Mouse (Mus musculus) Patski (cell line): ENCODE data around the gene Trip11. TPM values are rescaled to one million over a fixed set of nuclear protein-coding genes. Genes with fewer than 3 reads are reported as not detected.
"Not testable (repeated sequence)": the region's sequence is repeated elsewhere in the genome, so short reads cannot be mapped to it uniquely, and the experiment has no call there.

Source experiments
- ATAC-seq: fragments of 100-300 bp; one replicate; pipeline ENCODE4 v1.8.0; 2021
- CTCF ChIA-PET: fragments of 350-600 bp; sonication (Branson Sonifier 250); formaldehyde crosslinking; loops from one replicate; lab custom pipeline; 2022; ENCODE audit warnings: inconsistent platforms; lab: Charles Lee
- POLR2A ChIA-PET: fragments of 350-600 bp; sonication (Branson Sonifier 250); formaldehyde crosslinking; loops from one replicate; lab custom pipeline; 2022; ENCODE audit warnings: antibody characterized with exemption, inconsistent platforms; lab: Charles Lee
- DNase-seq: peaks from one replicate; pipeline ENCODE4 v3.0.0-alpha.2; 2011; ENCODE audit warnings: low read depth, low spot score
- H3K27me3 ChIP-seq: fragments of 371-371 bp; one replicate; pipeline ENCODE4 v1.5.1; 2021
- CTCF ChIP-seq: fragments of 100-300 bp; IDR thresholded peaks from one replicate; pipeline ENCODE4 v1.5.1; 2021
- in situ Hi-C: fragments of 300-500 bp; cut with MboI; formaldehyde crosslinking; loops from 3 replicates; pipeline ENCODE4 v1.11.1; 2018; ENCODE audit warnings: low pct_unique_long_range_greater_than_20kb, mixed read lengths
- polyA plus RNA-seq: library from polyadenylated mRNA; unstranded; gene quantifications from one replicate; pipeline ENCODE4 v1.2.3, GENCODE M21; 2021

The Trip11 gene
- polyA plus RNA-seq: 17.7 TPM

DNA sequence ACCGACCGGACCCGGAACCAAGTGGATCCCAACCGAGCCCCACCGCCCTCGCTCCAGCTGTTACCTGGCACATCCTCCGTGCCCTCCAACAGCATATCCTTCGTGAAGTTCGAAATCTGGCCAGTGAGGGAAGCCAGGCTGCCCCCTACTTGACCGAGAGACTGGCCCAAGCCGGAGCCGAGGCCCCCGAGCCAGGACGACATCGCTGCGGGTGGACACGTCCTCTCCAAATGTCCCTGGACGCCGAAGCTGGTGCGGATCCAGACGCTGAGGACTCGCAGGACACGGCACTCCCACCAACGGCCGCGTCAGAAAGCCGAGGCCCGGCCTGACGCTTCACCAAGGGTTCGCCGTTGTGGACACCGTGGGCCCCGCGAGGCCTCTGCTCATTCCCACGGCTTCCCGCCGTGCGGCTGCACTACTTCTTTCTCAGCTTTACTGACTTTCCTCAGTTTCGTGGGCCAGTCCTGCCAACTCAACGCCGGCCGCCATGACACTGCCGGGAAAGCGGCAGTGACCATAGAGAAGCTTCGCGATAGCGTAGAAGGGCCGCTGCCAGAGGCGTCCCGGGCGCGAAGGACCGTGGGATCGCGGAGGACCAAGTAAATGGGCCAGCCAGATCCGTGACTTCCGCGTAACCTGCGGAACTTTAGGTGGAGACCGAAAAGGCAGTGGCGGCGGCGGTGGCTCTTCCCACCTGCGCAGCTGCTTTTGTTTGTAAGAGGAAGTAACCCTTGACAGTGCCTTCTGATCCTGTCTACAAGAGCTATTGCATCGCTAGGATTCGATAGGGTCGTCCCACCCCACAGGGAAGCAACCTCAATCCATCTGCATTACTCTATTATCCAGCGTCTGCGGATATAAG lies at the start of gene Trip11:
Gene Trip11 (minus strand): TSS at position 642 of the 865 bp plus-strand sequence.
- ATAC-seq (peak; percentile 88), DNase-seq (peak; percentile 59)
- ChIA-PET POLR2A (interaction anchor here (0.7 kb wide), 1 partner anchor 62 kb away, joined by 3 read pairs; no protein-coding TSS in a partner anchor), CTCF (interaction anchor here (0.7 to 1.3 kb wide), 3 partner anchors 9 to 22 kb away, joined by 3 to 5 read pairs (median 4); no protein-coding TSS in a partner anchor)
- no peaks in the 10 kb centered on the region for H3K27me3 ChIP-seq
- no peak for TF ChIP-seq CTCF
- in situ Hi-C loops: no loop called here

DNA sequence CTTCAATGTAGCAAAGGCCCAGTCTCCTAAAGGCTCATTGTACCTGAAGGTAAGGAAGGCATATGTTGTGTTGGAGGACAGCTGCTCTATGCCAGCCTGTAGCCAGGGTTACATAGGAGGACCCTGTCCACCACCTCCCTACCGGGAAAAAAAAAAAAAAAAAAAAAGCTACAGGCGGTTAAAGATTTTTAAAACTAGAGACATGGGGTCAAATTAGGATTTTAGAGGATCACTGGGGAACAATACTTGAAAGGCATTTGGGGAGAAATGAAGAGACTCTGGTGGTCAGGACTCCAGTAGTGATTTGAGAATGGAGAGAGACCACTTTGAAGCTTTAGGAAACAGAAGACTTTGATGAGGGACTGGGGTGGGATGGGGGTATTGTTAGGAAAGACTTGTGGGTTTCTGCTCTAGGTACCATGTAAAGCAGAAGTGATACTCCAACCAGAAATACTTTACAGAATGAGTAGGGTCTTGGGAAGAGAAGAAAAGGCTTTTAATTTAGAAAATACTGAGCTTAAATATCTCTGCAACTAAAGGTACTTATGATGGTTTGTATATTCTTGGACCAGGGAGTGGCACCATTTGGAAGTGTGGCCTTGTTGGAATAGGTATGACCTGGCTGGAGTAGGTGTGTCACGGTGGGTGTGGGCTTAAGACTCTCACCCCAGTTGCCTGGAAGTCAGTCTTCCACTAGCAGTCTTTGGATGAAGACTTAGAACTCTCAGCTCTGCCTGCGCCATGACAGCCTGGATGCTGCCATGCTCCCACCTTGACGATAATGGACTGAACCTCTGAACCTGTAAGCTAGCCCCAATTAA lies 46.1 kb upstream of the Trip11 start:
- CTCF ChIA-PET: interaction anchor here (0.7 to 1.3 kb wide), 3 partner anchors 10 to 16 kb away, joined by 3 to 4 read pairs (median 3); no protein-coding TSS in a partner anchor
- POLR2A ChIA-PET: interaction anchor here (0.7 to 1.0 kb wide), 3 partner anchors 19 to 665 kb away, joined by 3 to 5 read pairs (median 4); no protein-coding TSS in a partner anchor

DNA sequence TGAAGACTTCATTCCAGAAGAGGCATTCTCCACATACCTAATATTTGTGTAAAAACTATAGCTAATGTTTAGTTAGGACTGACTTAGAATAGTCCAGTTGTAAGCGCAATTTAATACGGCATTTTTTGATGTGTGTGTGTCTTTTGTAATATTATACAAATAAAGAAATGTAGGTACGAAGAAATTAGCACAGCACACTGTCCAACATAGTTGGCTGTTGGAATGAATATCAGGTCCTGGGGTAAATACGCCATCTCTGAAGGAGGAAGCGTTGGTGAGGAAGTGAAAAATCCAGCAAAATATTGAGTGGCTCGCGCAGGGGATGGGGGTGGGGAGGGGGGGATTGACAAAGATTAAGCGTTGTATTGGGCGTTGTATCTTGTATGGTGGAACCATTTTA lies 45.5 kb upstream of the Trip11 start:
- ATAC-seq: peak; percentile 13
- in situ Hi-C loops: no loop called here
- ChIA-PET CTCF (interaction anchor here (0.7 to 1.1 kb wide), 2 partner anchors 12 to 17 kb away, joined by 3 read pairs; no protein-coding TSS in a partner anchor), POLR2A (interaction anchor here (0.7 to 1.0 kb wide), 2 partner anchors 20 to 664 kb away, joined by 4 to 5 read pairs; no protein-coding TSS in a partner anchor)
- no peak for TF ChIP-seq CTCF
- no peaks in the 10 kb centered on the region for H3K27me3 ChIP-seq
- DNase-seq: no peak

More for the DNA sequence above, 46.1 kb upstream of the Trip11 start:
- H3K27me3 ChIP-seq, in situ Hi-C loops, ATAC-seq, DNase-seq: not testable (repeated sequence)

DNA sequence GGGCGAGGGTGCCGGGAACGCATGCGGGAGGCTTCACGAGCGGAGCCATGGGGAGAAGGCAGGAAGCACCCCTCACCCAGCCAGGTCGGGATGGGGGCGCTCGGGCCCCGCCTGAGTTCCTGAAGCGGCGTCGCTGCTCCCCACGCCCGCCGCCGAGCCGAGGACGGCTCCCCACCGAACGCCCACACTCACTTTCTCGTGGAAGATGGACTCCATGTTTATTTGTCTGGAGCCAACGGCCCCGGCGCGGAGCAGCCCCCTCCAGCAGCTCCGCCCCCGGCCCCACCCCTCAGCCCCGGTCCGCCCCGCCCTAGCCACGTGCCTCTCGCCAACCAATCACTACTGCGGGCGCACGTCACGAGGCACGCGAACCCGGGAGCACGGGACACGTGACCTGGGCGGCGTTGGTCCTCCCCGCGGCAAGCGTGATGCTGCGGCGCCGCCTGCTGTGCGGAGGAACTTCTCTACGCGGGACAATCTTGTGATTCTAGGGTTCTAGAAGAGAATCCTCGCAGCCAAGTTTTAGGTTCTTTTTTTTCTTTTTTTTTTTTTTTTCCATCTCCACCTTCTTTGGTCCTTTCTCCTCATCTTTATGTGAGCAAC lies 45.0 kb upstream of the Trip11 start, which contains the start of gene Atxn3:
Gene Atxn3 (minus strand): TSS at position 305 of the 603 bp plus-strand sequence.
- H3K27me3 ChIP-seq: no peaks in the 10 kb centered on the region
- ChIA-PET POLR2A (interaction anchor here (0.7 kb wide), 1 partner anchor 663 kb away, joined by 4 read pairs; no protein-coding TSS in a partner anchor), CTCF (interaction anchor here (0.7 to 1.1 kb wide), 2 partner anchors 12 to 17 kb away, joined by 3 read pairs; no protein-coding TSS in a partner anchor)
- in situ Hi-C loops: no loop called here
- DNase-seq (peak; percentile 64), ATAC-seq (peak; percentile 97)
- TF ChIP-seq CTCF: peak; percentile 84

DNA sequence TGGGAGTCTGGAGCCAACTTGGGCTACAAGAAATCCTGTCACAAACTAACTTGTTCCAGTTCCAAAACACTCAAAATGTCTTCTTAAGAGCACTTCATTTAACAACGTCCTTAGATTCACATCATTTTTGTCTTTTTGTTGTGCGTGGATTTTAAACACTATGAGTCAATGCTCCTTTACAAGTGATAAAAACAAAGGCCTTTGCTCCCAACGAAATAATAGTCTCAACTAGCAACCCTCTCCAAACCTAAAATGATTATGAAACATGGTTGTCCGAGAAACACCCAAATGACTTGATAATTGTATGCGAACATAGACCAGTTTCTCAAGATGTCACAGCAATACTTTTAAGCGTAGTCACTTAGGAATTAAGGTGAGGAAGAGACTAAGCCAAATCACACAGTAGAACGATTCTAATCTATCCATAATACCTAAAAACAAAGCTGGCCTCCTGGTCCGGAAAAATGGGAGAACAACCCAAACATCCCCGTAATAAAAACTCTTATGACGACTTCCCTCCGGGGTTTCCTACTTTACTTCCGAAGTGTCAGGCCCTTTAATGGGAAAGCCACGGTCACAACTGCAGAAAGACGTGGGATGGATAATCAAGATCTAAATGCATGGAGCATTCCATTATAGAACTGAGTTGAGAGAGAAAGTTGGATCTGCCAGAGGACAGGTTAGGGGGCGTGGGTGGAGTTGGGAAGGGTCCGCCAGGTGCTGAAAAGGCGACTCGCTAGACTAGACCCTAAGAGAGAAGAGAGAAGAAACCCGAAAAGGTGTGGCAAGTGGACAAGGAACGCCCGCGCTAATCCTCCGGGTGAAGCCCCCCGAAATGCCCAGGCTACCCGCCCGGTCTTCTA lies 44.2 kb upstream of the Trip11 start:
- no peak for DNase-seq
- no peaks in the 10 kb centered on the region for H3K27me3 ChIP-seq
- POLR2A ChIA-PET: no interaction called here
- ATAC-seq: peak; percentile 18
- in situ Hi-C loops: no loop called here
- CTCF ChIA-PET: no interaction called here
- no peak for TF ChIP-seq CTCF

DNA sequence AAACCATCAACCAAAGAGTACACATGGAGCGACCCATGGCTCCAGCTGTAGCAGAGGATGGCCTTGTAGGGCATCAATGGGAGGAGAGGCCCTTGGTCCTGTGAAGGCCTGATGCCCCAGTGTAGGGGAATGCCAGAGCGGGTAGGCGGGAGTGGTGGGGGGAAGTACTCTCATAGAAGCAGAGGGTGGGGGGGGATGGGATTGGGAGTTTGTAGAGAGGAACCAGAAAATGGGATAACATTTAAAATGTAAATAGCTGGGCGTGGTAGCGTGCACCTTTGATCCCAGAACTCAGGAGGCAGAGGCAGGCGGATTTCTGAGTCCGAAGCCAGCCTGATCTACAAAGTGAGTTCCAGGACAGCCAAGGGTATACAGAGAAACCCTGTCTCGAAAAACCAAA lies 42.8 kb upstream of the Trip11 start:
- CTCF ChIA-PET, in situ Hi-C loops, ATAC-seq, DNase-seq, H3K27me3 ChIP-seq: not testable (repeated sequence)
- POLR2A ChIA-PET: interaction anchor here (0.7 kb wide), 1 partner anchor 1290 kb away, joined by 3 read pairs; no protein-coding TSS in a partner anchor

- no peak for DNase-seq
- CTCF ChIA-PET: no interaction called here
- in situ Hi-C loops: no loop called here
- no peak for TF ChIP-seq CTCF
- ATAC-seq: no peak
- POLR2A ChIA-PET: no interaction called here
- no peaks in the 10 kb centered on the region for H3K27me3 ChIP-seq
These were observed 35.7 kb upstream of the Trip11 start for GRCm38 (mm10) chr12:101948801-101949200.

- no peak for ATAC-seq
- CTCF ChIA-PET: no interaction called here
- POLR2A ChIA-PET: no interaction called here
- TF ChIP-seq CTCF: no peak
- H3K27me3 ChIP-seq: no peaks in the 10 kb centered on the region
- no peak for DNase-seq
- in situ Hi-C loops: no loop called here
These were observed 34.9 kb upstream of the Trip11 start for GRCm38 (mm10) chr12:101947986-101948385.

GRCm38 (mm10) chr12:101937572-101937971 lies 24.5 kb upstream of the Trip11 start:
- in situ Hi-C loops: no loop called here
- no peak for TF ChIP-seq CTCF
- H3K27me3 ChIP-seq: no peaks in the 10 kb centered on the region
- ATAC-seq (no peak), DNase-seq (no peak)
- POLR2A ChIA-PET: no interaction called here
- CTCF ChIA-PET: interaction anchor here (1.7 kb wide), 1 partner anchor 16 kb away, joined by 5 read pairs; no protein-coding TSS in a partner anchor
